ENCODE assay signal across 9 mouse cellular contexts in the genomic region with DNA sequence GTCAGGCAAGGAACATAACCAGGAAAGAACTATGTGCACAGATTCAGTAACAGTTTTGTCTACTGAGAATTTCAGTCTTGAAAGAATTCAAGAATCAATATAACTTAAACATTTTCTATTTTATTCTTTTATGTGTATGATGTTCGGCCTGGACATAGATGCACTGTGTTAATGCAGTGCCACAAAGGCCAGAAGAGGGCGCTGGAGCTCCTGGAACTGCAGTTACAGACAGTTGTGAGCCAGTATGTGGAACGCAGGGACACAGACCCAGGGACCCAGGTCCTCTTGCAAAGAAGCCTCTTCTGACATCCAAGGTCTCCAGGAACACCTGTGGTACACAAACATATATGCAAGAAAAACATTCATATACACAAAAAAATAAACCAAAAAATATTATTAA. TPM values are rescaled to one million over a fixed set of nuclear protein-coding genes. Genes with fewer than 3 reads are reported as not detected.
DNase-seq lines count a peak whose midpoint lies in the region; ATAC-seq and TF ChIP-seq lines count a peak whose summit lies in the region.
"Had no signal": no experiment of that assay in that cellular context is flagged by ENCODE, and none has a peak within 500 bp of the region (broad histone marks: within the 10 kb centered on the region; RNA-seq: fewer than 3 reads in every experiment).

No protein-coding gene starts in this region.

- no peak overlapping the region for H3K4me2 ChIP-seq in midbrain, embryonic 16.5 days (ENCODE audit: low read length)
- H3K4me2 ChIP-seq: heart, embryonic 13.5 days had no signal

- H3K36me3 ChIP-seq in midbrain, embryonic 16.5 days (ENCODE audit: control insufficient read depth, insufficient read depth, low read length): no peaks in the 10 kb centered on the region

- TF ChIP-seq POLR2A in lung, adult 2 months (IDR thresholded peaks at IDR 0.05; ENCODE audit: borderline replicate concordance, extremely low read depth, low read depth, low read length): no peak
- no peak for TF ChIP-seq POLR2A in brain, embryonic 14.5 days (IDR thresholded peaks at IDR 0.05; ENCODE audit: borderline replicate concordance, extremely low read depth, insufficient read depth, insufficient read length, poor library complexity, severe bottlenecking)

- H3K9me3 ChIP-seq in midbrain, embryonic 16.5 days (replicated peaks; ENCODE audit: control insufficient read depth, low read length, poor library complexity, severe bottlenecking): no peaks in the 10 kb centered on the region
- H3K9me3 ChIP-seq: heart, embryonic 13.5 days had no signal

- peak; percentile 50 to 57 for DNase-seq in adrenal gland, postnatal 36 days
- no peak for DNase-seq in adrenal gland, postnatal 25 days
- DNase-seq in lung, adult 2 months: no peak
- DNase-seq in lung, postnatal 4 days: no peak
- DNase-seq in brain, embryonic 14.5 days (ENCODE audit: low read depth): no peak
- DNase-seq in retina, postnatal 1 day: peak; percentile 7
- no peak for DNase-seq in cerebellum, adult 9-11 months

- H3K4me3 ChIP-seq in lung, adult 2 months (replicated peaks; ENCODE audit: extremely low read depth, low read depth, low read length): no peak overlapping the region
- H3K4me3 ChIP-seq in midbrain, embryonic 16.5 days (ENCODE audit: low read depth, low read length): no peak overlapping the region
- H3K4me3 ChIP-seq: heart, embryonic 13.5 days had no signal

- peaks cover 7% of the 10 kb centered on the region; the same call in 1 of the 2 replicates for H3K4me1 ChIP-seq in lung, adult 2 months (ENCODE audit: control insufficient read depth, insufficient read depth, low read length)
- H3K4me1 ChIP-seq in midbrain, embryonic 16.5 days (ENCODE audit: control insufficient read depth, insufficient read depth, low read length): peaks cover 8% of the 10 kb centered on the region

- no peak for ATAC-seq in midbrain, embryonic 16.5 days

- no peaks in the 10 kb centered on the region for H3K27me3 ChIP-seq in midbrain, embryonic 16.5 days (ENCODE audit: control insufficient read depth, insufficient read depth, low read depth, low read length)
- H3K27me3 ChIP-seq: heart, embryonic 13.5 days had no signal

- H3K9ac ChIP-seq in midbrain, embryonic 16.5 days (ENCODE audit: low read depth, low read length): no peak overlapping the region
- H3K9ac ChIP-seq: heart, embryonic 13.5 days had no signal

- WGBS in lung, adult 2 months: 59% methylated on average over 3 of the region's 3 CpGs
- WGBS in midbrain, embryonic 16.5 days: 62% methylated on average over 3 of the region's 3 CpGs

- TF ChIP-seq CTCF in lung, adult 2 months (IDR thresholded peaks at IDR 0.05; ENCODE audit: insufficient read depth, low read length): peak; percentile 35; the same call in 1 of the 2 replicates
- peak; percentile 21; the same call in 1 of the 2 replicates for TF ChIP-seq CTCF in brain, embryonic 14.5 days (IDR thresholded peaks at IDR 0.05; ENCODE audit: borderline replicate concordance, extremely low read depth, insufficient read depth, insufficient read length)

- no peak overlapping the region for H3K27ac ChIP-seq in midbrain, embryonic 16.5 days (ENCODE audit: low read length)
- H3K27ac ChIP-seq: heart, embryonic 13.5 days had no signal

RNA-seq across cellular contexts. Expression of gene Vps11, which starts 3.0 kb away (rescaled TPM):
- total RNA-seq in adrenal gland, postnatal 36 days (2021): 10 to 100 TPM; 53.0 to 72.7 TPM
- 52.4 and 74.6 TPM in 2 replicates for total RNA-seq in adrenal gland, postnatal 25 days (2021)
- 21.6 and 30.2 TPM in 2 replicates for polyA plus RNA-seq in lung, adult 2 months (2012; rRNA removed)
- 33.7 and 40.9 TPM in 2 replicates for polyA plus RNA-seq in brain, embryonic 14.5 days (2012; rRNA removed)
- 40.6 and 45.6 TPM in 2 replicates for polyA plus RNA-seq in midbrain, embryonic 16.5 days (2015; fragmentation: Nextera tagmentation; extraction: Ambion mirVana)

RNA-seq across cellular contexts. Expression of gene Hyou1, which starts 14.8 kb away (rescaled TPM):
- total RNA-seq in adrenal gland, postnatal 36 days (2021): 100 to 1,000 TPM; 203 to 204 TPM
- total RNA-seq in adrenal gland, postnatal 25 days (2021): 144 and 148 TPM in 2 replicates
- 43.2 and 49.6 TPM in 2 replicates for polyA plus RNA-seq in lung, adult 2 months (2012; rRNA removed)
- polyA plus RNA-seq in brain, embryonic 14.5 days (2012; rRNA removed): 50.3 and 57.4 TPM in 2 replicates
- 26.8 and 28.2 TPM in 2 replicates for polyA plus RNA-seq in midbrain, embryonic 16.5 days (2015; fragmentation: Nextera tagmentation; extraction: Ambion mirVana)

RNA-seq across cellular contexts. Expression of gene Hmbs, which starts 20.5 kb away (rescaled TPM):
- total RNA-seq in adrenal gland, postnatal 36 days (2021): 10 to 100 TPM; 61.8 to 98.3 TPM
- total RNA-seq in adrenal gland, postnatal 25 days (2021): 81.2 and 102 TPM in 2 replicates
- 21.8 and 27.7 TPM in 2 replicates for polyA plus RNA-seq in lung, adult 2 months (2012; rRNA removed)
- 40.9 and 48.9 TPM in 2 replicates for polyA plus RNA-seq in brain, embryonic 14.5 days (2012; rRNA removed)
- polyA plus RNA-seq in midbrain, embryonic 16.5 days (2015; fragmentation: Nextera tagmentation; extraction: Ambion mirVana): 54.7 and 56.2 TPM in 2 replicates

RNA-seq across cellular contexts. Expression of gene H2afx, which starts 30.0 kb away (rescaled TPM):
- total RNA-seq in adrenal gland, postnatal 36 days (2021): 10 to 100 TPM; 41.3 to 47.7 TPM
- 56.5 and 65.2 TPM in 2 replicates for total RNA-seq in adrenal gland, postnatal 25 days (2021)
- polyA plus RNA-seq in lung, adult 2 months (2012; rRNA removed): 41.3 and 50.1 TPM in 2 replicates
- 223 and 342 TPM in 2 replicates for polyA plus RNA-seq in brain, embryonic 14.5 days (2012; rRNA removed)
- polyA plus RNA-seq in midbrain, embryonic 16.5 days (2015; fragmentation: Nextera tagmentation; extraction: Ambion mirVana): 112 and 124 TPM in 2 replicates

RNA-seq across cellular contexts. Expression of gene Slc37a4, which starts 32.2 kb away (rescaled TPM):
- 10 to 100 TPM; 13.5 to 18.6 TPM for total RNA-seq in adrenal gland, postnatal 36 days (2021)
- total RNA-seq in adrenal gland, postnatal 25 days (2021): 21.4 and 27.1 TPM in 2 replicates
- 20.7 and 29.8 TPM in 2 replicates for polyA plus RNA-seq in lung, adult 2 months (2012; rRNA removed)
- 51.8 and 57.7 TPM in 2 replicates for polyA plus RNA-seq in brain, embryonic 14.5 days (2012; rRNA removed)
- polyA plus RNA-seq in midbrain, embryonic 16.5 days (2015; fragmentation: Nextera tagmentation; extraction: Ambion mirVana): 43.1 and 46.6 TPM in 2 replicates

Comparison
In these comparisons a context has a peak if more than half of its experiments do, and no peak if none do; other contexts are left out.
1. DNase-seq: peak in adrenal gland, postnatal 36 days (2 of 2) and retina, postnatal 1 day (single experiment); none in adrenal gland, postnatal 25 days (single experiment), lung, adult 2 months (single experiment), lung, postnatal 4 days (0 of 2), brain, embryonic 14.5 days (single experiment) and cerebellum, adult 9-11 months (single experiment).